Mouse (Mus musculus) v-Abl transformed pro-B cells (cell line): Measurements from ENCODE around the gene 2900026A02Rik.

Experiments used
- in situ Hi-C, 2 experiments: fragments of 400-800 bp; cut with MboI; formaldehyde crosslinking; loops; one replicate each; pipeline ENCODE4 v1.15.1; 2025; ENCODE audit not compliant: unreplicated experiment in 2 of 2

2900026A02Rik gene

GRCm38 (mm10) chr5:113136951-113137487 is 84.0 kb downstream of the 2900026A02Rik start:
- in situ Hi-C loops: loop anchor here (25.0 kb wide), 2 partner anchors 875 to 1450 kb away; partner anchors contain the start of genes Cryba4 (in 1 of the 2) and Crybb1 (in 1 of the 2)

- in situ Hi-C loops: loop anchor here (25.0 kb wide), 2 partner anchors 873 to 1452 kb away; partner anchors contain the start of genes Cryba4 (in 1 of the 2) and Crybb1 (in 1 of the 2)
These were observed 85.5 kb downstream of the 2900026A02Rik start for GRCm38 (mm10) chr5:113135513-113135912.

- in situ Hi-C loops: loop anchor here (25.0 kb wide), 2 partner anchors 872 to 1453 kb away; partner anchors contain the start of genes Cryba4 (in 1 of the 2) and Crybb1 (in 1 of the 2)
These were observed 87.0 kb downstream of the 2900026A02Rik start for GRCm38 (mm10) chr5:113133722-113134710.

- in situ Hi-C loops: loop anchor here (25.0 kb wide), 2 partner anchors 871 to 1454 kb away; partner anchors contain the start of genes Cryba4 (in 1 of the 2) and Crybb1 (in 1 of the 2)
These were observed 88.0 kb downstream of the 2900026A02Rik start for GRCm38 (mm10) chr5:113133080-113133491.

- in situ Hi-C loops: loop anchor here (25.0 kb wide), 2 partner anchors 870 to 1455 kb away; partner anchors contain the start of genes Cryba4 (in 1 of the 2) and Crybb1 (in 1 of the 2)
These were observed 88.4 kb downstream of the 2900026A02Rik start for GRCm38 (mm10) chr5:113132635-113133041.

GRCm38 (mm10) chr5:113128426-113128825 is 92.6 kb downstream of the 2900026A02Rik start:
- in situ Hi-C loops: loop anchor here (25.0 kb wide), 2 partner anchors 866 to 1459 kb away; partner anchors contain the start of genes Cryba4 (in 1 of the 2) and Crybb1 (in 1 of the 2)

GRCm38 (mm10) chr5:113126476-113126875 is 94.6 kb downstream of the 2900026A02Rik start:
- in situ Hi-C loops: loop anchor here (25.0 kb wide), 2 partner anchors 864 to 1461 kb away; partner anchors contain the start of genes Cryba4 (in 1 of the 2) and Crybb1 (in 1 of the 2)

GRCm38 (mm10) chr5:113123693-113124092 is 97.3 kb downstream of the 2900026A02Rik start:
- in situ Hi-C loops: loop anchor here in 1 of 2 experiments (25.0 kb wide), 1 partner anchor 1464 kb away; no protein-coding TSS in a partner anchor

- in situ Hi-C loops: loop anchor here in 1 of 2 experiments (25.0 kb wide), 1 partner anchor 1465 kb away; no protein-coding TSS in a partner anchor
These were observed 98.5 kb downstream of the 2900026A02Rik start for GRCm38 (mm10) chr5:113122326-113123054.

GRCm38 (mm10) chr5:113121591-113121875 is 99.5 kb downstream of the 2900026A02Rik start:
- in situ Hi-C loops: loop anchor here in 1 of 2 experiments (25.0 kb wide), 1 partner anchor 1466 kb away; no protein-coding TSS in a partner anchor

GRCm38 (mm10) chr5:113120741-113121590 is 100.1 kb downstream of the 2900026A02Rik start:
- in situ Hi-C loops: loop anchor here in 1 of 2 experiments (25.0 kb wide), 1 partner anchor 1466 kb away; no protein-coding TSS in a partner anchor

- in situ Hi-C loops: loop anchor here in 1 of 2 experiments (25.0 kb wide), 1 partner anchor 1467 kb away; no protein-coding TSS in a partner anchor
These were observed 101.1 kb downstream of the 2900026A02Rik start for GRCm38 (mm10) chr5:113119861-113120465.

GRCm38 (mm10) chr5:113119291-113119690 is 101.7 kb downstream of the 2900026A02Rik start:
- in situ Hi-C loops: loop anchor here in 1 of 2 experiments (25.0 kb wide), 1 partner anchor 1468 kb away; no protein-coding TSS in a partner anchor

- in situ Hi-C loops: loop anchor here in 1 of 2 experiments (25.0 kb wide), 1 partner anchor 1469 kb away; no protein-coding TSS in a partner anchor
These were observed 102.3 kb downstream of the 2900026A02Rik start for GRCm38 (mm10) chr5:113118695-113119094.

GRCm38 (mm10) chr5:113117361-113117760 is 103.7 kb downstream of the 2900026A02Rik start:
- in situ Hi-C loops: loop anchor here in 1 of 2 experiments (25.0 kb wide), 1 partner anchor 1470 kb away; no protein-coding TSS in a partner anchor

- in situ Hi-C loops: loop anchor here in 1 of 2 experiments (25.0 kb wide), 1 partner anchor 1471 kb away; no protein-coding TSS in a partner anchor
These were observed 105.1 kb downstream of the 2900026A02Rik start for GRCm38 (mm10) chr5:113115896-113116295.

GRCm38 (mm10) chr5:113114264-113115225 is 106.5 kb downstream of the 2900026A02Rik start:
- in situ Hi-C loops: loop anchor here in 1 of 2 experiments (25.0 kb wide), 1 partner anchor 1473 kb away; no protein-coding TSS in a partner anchor
